Mouse (Mus musculus) c-Kit-negative CD71-positive TER-119-positive erythroid progenitor cells, embryonic 14.5 days (primary cell): ENCODE results near the gene Olfr1055.
"Not testable (repeated sequence)": the region's sequence is repeated elsewhere in the genome, so short reads cannot be mapped to it uniquely, and the experiment has no call there.

Experiments
- DNase-seq: peaks from one replicate; pipeline ENCODE4 v3.0.0-alpha.2; 2013; ENCODE audit warnings: low read depth, low spot score

Olfr1055 gene

GRCm38 (mm10) chr2:86350184-86350583 is at the start of gene Olfr1055:
Gene Olfr1055 (minus strand): TSS chr2:86350284.
- DNase-seq: no peak

DNA sequence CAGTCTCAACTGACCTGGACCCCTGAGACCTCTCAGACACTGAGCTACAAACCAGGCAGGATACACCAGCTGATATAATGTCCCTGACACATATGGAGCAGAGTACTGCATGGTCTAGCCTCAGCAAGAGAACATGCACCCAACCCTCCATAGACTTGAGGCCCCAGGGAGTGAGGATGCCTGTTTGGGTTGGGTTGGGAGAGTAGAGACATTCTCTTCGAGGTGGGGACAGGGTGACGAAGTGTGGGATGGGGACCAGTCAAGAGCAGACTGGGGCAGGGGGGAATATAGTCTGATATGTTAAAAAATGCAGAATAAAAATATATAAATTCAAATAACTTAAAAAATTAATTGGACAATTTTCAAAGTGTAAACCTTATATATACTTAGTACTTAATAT is 45.0 kb upstream of the Olfr1055 start:
- DNase-seq: no peak

DNA sequence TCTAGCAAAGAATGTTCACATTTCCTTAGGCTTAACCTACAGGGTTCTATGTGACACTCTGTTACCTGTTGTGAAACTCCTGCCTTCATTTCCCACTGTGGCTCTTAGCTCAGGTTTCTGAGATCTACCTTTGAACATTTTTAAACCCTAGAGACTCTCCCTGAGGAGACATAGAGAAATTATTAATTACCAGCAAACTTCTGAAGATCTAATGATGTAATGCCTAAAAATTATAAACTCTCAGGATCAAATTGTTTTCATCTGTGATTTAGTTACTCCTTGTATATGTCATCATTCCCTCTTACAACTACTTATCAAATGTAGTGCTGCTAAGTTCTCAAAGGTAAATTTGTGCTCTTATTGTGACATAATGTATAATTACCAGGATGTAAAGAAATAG is 38.4 kb upstream of the Olfr1055 start, which contains the start of gene Olfr1058:
TSS of gene Olfr1058 (minus strand) at position 101 of the 400 bp plus-strand sequence.
- DNase-seq: not testable (repeated sequence)

DNA sequence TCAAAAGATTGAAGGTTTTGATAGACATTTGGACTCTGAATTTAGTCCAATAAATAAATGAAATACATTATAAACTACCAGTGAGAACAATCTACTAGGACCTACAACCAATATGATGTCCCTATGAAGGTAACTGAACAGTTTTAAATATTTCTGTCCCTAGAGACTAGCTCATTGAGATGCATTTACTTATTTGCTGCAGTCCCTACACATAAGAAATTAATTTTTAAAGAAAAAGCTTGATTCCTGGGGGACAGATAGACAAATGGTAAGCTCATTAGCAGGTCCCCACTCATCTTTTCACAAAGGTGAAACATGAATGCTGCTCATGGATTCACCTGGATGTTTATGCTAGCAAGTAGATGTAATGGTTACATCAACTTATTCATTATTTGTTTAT is 28.2 kb upstream of the Olfr1055 start, which contains the start of gene Olfr1057:
TSS of gene Olfr1057 (minus strand) at position 101 of the 400 bp plus-strand sequence.
- DNase-seq: no peak

GRCm38 (mm10) chr2:86366342-86366741 is 16.3 kb upstream of the Olfr1055 start:
- DNase-seq: not testable (repeated sequence)

GRCm38 (mm10) chr2:86362369-86362768 is 12.3 kb upstream of the Olfr1055 start, which contains the start of gene Olfr1056:
Gene Olfr1056 (minus strand): TSS chr2:86362469.
- no peak for DNase-seq

DNA sequence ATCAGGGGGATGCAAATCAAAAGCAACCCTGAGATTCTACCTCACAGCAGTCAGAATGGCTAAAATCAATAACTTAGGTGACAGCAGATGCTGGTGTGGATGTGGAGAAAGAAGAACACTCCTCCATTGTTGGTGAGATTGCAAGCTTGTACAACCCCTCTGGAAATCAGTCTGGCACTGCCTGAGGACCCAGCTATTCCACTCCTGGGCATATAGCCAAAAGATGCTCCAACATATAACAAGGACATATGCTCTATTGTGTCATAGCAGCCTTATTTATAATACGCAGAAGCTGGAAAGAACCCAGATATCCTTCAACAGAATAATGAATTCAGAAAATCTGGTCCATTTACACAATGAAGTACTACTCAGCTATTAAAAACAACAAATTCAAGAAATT is 1.7 kb upstream of the Olfr1055 start:
- DNase-seq: not testable (repeated sequence)

DNA sequence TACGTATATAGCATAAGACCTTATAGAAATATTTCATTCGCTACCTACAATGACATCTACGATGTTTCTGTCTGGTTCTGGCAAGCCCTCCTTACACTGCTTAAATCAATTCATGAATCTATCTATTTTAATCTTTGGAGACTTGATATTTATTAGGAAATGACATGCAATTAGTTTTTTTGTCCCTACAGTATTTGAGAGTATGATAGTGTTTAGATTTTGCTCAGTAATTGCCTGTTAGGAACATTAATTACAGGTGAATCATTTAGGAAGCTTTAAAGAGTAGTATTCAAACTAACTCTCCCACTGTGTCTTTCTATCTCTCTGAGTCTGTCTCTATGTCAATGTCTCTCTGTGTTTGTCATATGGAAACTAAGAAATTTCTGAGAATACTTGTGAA is 14.8 kb downstream of the Olfr1055 start, which contains the start of gene Olfr1054:
TSS of gene Olfr1054 (minus strand) at position 101 of the 400 bp plus-strand sequence.
- no peak for DNase-seq

DNA sequence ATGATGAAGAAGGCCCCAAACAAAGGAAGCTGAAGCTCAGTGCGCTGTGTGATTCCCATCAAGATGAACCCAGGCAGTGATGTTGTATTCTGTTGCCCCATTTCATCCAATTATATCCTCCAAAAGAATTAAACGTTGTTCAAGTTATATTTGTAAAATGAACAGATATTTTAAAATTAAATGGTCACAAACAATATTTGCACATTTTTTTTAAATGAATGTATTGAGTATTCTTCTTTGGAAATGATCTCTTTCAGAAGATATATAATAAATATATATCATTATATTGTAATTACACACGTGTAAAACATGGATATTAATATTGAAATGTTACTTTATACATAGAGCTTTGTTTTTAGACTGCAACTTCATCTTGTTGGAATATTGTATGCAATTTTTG is 34.9 kb downstream of the Olfr1055 start, which contains the start of gene Olfr1053:
TSS of gene Olfr1053 (minus strand) at position 101 of the 400 bp plus-strand sequence.
- no peak for DNase-seq
